Mouse (Mus musculus) fat pad, adult 2 months (tissue): ENCODE measurements around the gene Dapk3.
"Not testable (repeated sequence)": the region's sequence is repeated elsewhere in the genome, so short reads cannot be mapped to it uniquely, and the experiment has no call there.

Experiments used
- DNase-seq: peaks from one replicate; pipeline ENCODE4 v3.0.0-alpha.2; 2011; ENCODE audit warnings: low read depth, low spot score; ENCODE audit errors: extremely low read depth

The Dapk3 gene

DNA sequence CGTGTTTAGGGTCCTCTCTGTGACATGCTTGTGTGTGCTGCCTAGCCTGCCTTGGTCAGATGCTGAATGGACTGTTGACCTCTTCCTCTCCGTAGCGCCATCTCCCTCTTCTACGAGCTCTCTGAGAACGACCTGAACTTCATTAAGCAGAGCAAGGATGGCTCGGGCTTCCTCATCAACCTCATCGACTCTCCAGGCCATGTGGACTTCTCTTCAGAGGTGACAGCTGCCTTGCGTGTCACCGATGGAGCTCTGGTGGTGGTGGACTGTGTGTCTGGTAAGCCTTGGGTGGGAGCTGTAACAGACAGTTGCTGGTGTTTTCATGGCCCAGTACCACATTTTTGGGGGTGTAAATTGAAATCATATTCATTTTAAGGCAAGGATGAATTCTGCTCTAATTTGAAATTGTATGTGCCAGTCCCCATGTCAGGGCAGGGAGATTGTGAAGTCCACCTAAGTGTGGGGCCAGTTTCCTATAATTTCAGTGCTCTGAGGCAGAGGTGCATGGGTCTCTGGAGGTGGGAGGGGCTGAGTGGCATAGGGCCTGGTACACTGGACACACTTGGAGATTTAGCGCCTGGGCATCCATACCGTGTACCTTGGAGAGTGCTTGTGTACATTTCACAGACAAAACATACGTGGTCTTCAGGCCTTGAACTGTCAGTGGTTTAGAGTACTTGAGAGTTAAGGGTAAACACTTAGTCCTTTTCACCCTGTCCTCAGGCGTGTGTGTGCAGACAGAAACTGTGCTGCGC, 4.7 kb upstream of the Dapk3 start:
- DNase-seq = no peak

DNA sequence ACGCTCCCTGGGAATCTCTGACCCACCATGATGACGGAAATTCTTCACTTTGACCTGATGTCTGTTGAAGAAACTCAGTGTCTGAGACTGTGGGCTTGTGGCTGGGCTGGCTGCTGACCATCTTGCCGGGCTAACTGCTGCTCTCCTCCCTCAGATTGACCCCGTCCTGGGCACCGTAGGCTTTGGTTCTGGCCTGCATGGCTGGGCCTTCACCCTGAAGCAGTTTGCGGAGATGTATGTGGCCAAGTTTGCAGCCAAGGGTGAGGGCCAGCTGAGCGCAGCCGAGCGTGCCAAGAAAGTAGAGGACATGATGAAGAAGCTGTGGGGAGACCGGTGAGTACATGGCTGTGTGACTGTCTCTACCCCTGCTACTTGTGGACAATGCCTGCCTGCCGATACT, 3.9 kb upstream of the Dapk3 start:
- DNase-seq = no peak

DNA sequence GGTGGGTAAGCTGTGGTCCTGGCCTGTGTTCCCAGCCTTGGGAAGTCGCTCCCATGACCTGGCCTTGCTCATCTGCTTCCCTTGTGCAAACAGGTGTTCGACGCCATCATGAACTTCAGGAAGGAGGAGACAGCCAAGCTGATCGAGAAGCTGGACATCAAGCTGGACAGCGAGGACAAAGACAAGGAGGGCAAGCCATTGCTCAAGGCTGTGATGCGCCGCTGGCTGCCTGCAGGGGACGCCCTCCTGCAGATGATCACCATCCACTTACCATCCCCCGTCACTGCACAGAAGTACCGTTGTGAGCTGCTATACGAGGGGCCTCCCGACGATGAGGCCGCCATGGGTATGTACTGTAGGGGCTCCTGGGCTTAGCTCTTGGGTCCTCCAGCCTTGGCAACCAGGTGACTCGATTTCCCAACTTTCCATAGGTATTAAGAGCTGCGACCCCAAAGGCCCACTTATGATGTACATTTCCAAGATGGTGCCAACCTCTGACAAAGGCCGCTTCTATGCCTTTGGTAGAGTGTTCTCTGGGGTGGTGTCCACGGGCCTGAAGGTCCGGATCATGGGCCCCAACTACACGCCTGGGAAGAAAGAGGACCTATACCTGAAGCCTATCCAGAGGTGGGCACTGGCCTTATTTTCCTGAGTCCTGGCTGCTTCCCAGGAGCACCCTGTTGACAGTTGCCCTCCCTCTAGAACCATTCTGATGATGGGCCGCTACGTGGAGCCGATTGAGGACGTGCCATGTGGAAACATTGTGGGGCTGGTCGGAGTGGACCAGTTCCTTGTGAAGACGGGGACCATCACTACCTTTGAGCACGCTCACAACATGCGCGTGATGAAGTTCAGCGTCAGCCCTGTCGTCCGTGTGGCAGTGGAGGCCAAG, 3.1 kb upstream of the Dapk3 start:
- no peak for DNase-seq

GRCm38 (mm10) chr10:81180946-81181345, 1.9 kb upstream of the Dapk3 start:
- DNase-seq = no peak

- not testable (repeated sequence) for DNase-seq
Observed at GRCm38 (mm10) chr10:81181860-81182259, 945 bp upstream of the Dapk3 start.

DNA sequence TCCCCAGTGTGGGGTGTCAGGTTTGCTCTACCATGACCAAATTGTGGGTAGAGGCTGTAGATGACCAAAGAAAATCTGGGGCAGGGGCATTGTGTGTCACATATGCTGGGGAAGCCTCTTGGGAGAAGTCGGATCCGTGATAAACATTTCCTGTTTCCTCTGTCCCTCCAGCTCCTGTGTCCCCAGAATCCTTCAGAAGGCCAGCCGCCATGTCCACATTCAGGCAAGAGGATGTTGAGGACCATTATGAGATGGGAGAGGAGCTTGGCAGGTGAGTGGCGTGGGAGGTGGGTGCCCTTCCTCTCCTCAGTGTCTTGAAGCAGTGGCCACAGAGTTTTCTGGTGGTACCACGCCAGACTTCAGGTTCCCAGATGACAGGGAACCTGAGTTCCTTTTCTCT, 1.0 kb downstream of the Dapk3 start, which contains the start of gene 4930442H23Rik:
TSS of gene 4930442H23Rik (minus strand) at position 45 of the 400 bp plus-strand sequence.
- no peak for DNase-seq

DNA sequence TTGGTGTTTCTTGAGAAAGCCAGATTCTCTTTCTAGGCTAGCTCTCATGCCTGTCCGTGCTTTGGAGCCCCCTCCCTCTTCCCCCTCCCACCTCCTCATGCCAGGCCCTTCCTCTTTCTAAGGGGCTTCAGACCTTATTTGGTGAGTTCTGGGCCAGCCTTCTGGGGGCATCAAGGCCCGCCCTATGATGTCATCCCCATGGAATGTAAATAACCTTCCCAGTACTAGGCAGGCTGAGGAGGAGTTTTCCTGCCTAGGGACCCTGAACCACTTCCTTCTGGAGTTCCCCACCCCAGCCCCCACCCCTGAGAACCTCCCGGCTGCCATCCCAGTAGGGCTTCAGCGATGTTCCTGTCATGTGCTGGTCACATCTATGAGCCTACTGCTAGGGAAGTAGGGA, 2.0 kb downstream of the Dapk3 start:
- DNase-seq = no peak

- no peak for DNase-seq
Observed at GRCm38 (mm10) chr10:81187161-81187560, 4.4 kb downstream of the Dapk3 start.

DNA sequence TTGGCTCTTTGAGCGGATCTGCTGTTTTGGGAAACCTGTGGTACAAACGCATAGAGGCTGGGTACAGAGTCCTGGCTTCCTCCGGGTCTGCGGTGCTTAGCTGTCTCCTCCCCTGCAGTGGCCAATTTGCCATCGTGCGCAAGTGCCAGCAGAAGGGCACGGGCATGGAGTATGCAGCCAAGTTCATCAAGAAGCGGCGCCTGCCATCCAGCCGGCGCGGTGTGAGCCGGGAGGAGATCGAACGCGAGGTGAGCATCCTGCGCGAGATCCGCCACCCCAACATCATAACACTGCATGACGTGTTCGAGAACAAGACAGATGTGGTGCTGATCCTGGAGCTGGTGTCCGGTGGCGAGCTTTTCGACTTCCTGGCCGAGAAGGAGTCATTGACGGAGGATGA, 7.0 kb downstream of the Dapk3 start:
- DNase-seq = no peak

DNA sequence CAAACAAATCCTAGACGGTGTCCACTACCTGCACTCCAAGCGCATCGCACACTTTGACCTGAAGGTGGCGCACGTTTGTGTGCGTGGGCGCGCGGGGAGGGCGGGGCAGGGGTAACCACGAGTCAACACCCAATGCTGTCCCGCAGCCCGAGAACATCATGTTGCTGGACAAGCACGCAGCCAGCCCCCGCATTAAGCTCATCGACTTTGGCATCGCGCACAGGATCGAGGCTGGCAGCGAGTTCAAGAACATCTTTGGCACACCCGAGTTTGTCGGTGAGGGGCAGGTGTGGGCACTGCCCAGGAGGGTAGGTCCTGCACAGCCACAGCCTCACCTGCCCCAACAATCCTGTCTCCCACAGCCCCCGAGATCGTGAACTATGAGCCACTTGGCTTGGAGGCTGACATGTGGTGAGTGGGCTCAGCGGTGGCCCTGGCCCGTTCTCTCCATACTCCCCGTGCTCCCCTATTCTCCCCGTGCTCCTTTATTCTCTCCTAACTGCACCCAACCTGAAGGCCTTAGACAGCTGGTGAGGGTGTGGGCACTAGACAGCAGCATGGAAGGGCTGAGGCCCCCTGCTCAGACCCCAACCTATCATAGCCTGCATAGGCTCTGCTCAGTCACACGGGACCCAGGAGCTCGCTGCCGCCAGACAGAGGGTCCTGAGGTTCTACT, 7.6 kb downstream of the Dapk3 start:
- DNase-seq = no peak

GRCm38 (mm10) chr10:81190912-81191321, 8.1 kb downstream of the Dapk3 start:
- DNase-seq = no peak

GRCm38 (mm10) chr10:81191342-81191982, 8.7 kb downstream of the Dapk3 start:
- no peak for DNase-seq

DNA sequence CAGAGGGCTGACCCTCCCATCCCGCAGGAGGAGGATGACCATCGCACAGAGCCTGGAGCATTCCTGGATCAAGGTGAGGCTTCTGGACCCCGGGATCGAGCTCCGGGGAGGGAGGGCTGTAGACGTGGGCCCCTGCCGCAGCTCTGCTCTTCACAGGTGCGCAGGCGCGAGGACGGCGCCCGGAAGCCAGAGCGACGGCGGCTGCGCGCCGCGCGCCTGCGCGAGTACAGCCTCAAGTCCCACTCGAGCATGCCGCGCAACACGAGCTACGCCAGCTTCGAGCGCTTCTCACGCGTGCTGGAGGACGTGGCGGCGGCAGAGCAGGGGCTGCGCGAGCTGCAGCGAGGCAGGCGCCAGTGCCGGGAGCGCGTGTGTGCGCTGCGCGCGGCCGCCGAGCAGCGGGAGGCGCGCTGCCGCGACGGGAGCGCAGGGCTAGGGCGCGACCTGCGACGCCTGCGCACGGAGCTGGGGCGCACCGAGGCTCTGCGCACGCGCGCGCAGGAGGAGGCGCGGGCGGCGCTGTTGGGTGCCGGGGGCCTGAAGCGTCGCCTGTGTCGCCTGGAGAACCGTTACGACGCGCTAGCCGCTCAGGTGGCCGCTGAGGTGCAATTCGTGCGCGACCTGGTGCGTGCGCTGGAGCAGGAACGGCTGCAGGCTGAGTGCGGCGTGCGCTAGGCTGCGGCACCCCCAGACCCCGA, 9.6 kb downstream of the Dapk3 start:
- no peak for DNase-seq

GRCm38 (mm10) chr10:81192968-81193501, 10.2 kb downstream of the Dapk3 start:
- DNase-seq = no peak

- DNase-seq = no peak
Observed at GRCm38 (mm10) chr10:81193991-81194774, 11.4 kb downstream of the Dapk3 start.

- no peak for DNase-seq
Observed at GRCm38 (mm10) chr10:81195300-81195699, 12.5 kb downstream of the Dapk3 start.

- no peak for DNase-seq
Observed at GRCm38 (mm10) chr10:81196470-81197065, 13.8 kb downstream of the Dapk3 start.

DNA sequence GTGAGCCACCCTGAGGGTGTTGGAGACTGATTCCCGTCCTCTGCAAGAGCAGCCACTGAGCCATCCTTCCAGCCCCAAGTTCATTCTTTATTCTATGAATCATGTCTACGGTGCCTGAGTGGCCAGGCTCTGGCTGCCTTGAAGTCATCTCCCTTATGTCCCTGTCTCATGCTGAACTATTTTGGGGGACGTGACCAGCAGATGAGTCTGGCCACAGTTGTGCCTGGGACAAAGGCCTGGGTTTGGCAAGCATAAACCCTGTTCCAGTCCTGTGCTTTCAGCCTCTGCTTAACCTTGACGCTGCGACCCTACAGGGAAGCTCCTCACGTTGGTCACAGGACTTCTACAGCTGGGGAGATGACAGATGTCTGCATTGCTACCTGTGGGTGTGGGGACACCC, 14.5 kb downstream of the Dapk3 start:
- DNase-seq = no peak

DNA sequence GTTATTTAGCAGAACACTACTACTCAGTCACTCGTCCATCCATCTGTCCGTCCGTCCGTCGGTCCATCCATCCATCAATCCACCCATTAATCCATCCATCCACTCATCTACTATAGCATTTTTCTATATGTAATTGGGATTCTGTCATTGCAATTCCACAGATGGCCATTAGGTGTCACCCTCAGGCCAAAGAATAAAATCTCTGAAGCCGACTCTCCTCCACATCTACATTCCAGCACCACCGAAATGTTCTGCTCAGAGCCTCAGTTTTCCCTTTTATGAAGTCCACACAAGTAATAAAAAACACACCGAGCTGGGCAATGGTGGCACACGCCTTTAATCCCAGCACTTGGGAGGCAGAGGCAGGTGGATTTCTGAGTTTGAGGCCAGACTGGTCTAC, 15.4 kb downstream of the Dapk3 start:
- DNase-seq = no peak
